Mouse (Mus musculus): Measurements from ENCODE around the gene Slc4a10. TPM values are rescaled to one million over a fixed set of nuclear protein-coding genes. Genes with fewer than 3 reads are reported as not detected.

Slc4a10 gene
- total RNA-seq, 2 experiments from 2014 or later: 0.20 to 1.2 TPM

GRCm38 (mm10) chr2:62341061-62341733 is 294.9 kb downstream of the Slc4a10 start:
- Histone ChIP-seq H3K4me3 (no peak overlapping the region), H3K27ac (no peak overlapping the region)
- no peak for TF ChIP-seq CTCF (IDR thresholded peaks at IDR 0.05)
- no peak for DNase-seq
- intact Hi-C loops (cut with DNase I): no loop called here

GRCm38 (mm10) chr2:62341734-62342128 is 295.5 kb downstream of the Slc4a10 start:
- intact Hi-C loops (cut with DNase I): no loop called here
- H3K4me3 ChIP-seq: no peak overlapping the region
- no peak for TF ChIP-seq CTCF (IDR thresholded peaks at IDR 0.05)
- H3K27ac ChIP-seq: no peak overlapping the region
- DNase-seq: no peak

GRCm38 (mm10) chr2:62344367-62344766 is 298.1 kb downstream of the Slc4a10 start:
- intact Hi-C loops (cut with DNase I): no loop called here
- Histone ChIP-seq H3K4me3 (no peak overlapping the region), H3K27ac (no peak overlapping the region)
- TF ChIP-seq CTCF (IDR thresholded peaks at IDR 0.05): no peak
- no peak for DNase-seq

DNA sequence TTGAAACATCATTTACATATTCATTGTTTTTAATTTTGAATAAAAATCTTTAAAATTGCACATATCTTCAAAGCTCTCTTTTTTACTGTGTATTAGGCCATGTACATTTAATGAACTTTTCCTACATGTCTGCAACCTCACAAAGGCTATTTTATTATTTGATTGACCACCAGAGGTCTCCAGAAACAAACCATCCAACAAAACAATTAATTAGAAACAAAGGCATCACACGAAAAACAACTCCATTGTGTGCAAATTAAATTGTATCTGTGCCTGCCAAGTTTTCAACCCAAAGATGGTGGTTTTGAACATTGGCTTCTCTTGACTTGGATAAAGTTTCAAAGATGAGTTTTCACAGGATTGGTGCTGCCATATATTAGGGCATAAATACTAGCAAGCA is 300.5 kb downstream of the Slc4a10 start:
- intact Hi-C loops (cut with DNase I): loop anchor here (5.0 kb wide), 1 partner anchor 111 kb away; no protein-coding TSS in a partner anchor
- H3K27ac ChIP-seq: no peak overlapping the region
- no peak for DNase-seq
- TF ChIP-seq CTCF (IDR thresholded peaks at IDR 0.05): peak; percentile 46
- no peak overlapping the region for H3K4me3 ChIP-seq

- no peak for TF ChIP-seq CTCF (IDR thresholded peaks at IDR 0.05)
- no peak overlapping the region for H3K4me3 ChIP-seq
- no peak overlapping the region for H3K27ac ChIP-seq
- DNase-seq: no peak
- intact Hi-C loops (cut with DNase I): loop anchor here (5.0 kb wide), 1 partner anchor 110 kb away; no protein-coding TSS in a partner anchor
Observed at GRCm38 (mm10) chr2:62347762-62348161, 301.5 kb downstream of the Slc4a10 start.

DNA sequence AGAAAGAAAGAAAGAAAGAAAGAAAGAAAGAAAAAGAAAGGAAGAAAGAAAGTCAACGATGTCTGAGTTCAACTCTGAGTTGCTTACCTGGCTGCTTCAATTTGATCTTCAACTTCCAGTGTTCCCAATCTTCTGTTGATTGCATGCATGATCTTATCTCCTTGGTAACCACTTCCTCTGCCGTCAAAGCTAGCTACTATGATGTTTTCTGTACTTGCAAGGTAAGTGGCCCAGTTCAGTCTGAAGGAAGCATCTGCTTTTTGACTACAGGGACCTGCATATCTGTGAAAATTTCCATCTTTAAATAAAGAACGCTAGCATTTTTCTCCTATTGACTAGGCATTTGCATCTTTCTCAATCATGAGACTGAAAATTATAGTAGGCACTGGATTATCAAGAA is 305.8 kb downstream of the Slc4a10 start:
- no peak for DNase-seq
- no peak for TF ChIP-seq CTCF (IDR thresholded peaks at IDR 0.05)
- H3K4me3 ChIP-seq: no peak overlapping the region
- H3K27ac ChIP-seq: no peak overlapping the region
- intact Hi-C loops (cut with DNase I): no loop called here

DNA sequence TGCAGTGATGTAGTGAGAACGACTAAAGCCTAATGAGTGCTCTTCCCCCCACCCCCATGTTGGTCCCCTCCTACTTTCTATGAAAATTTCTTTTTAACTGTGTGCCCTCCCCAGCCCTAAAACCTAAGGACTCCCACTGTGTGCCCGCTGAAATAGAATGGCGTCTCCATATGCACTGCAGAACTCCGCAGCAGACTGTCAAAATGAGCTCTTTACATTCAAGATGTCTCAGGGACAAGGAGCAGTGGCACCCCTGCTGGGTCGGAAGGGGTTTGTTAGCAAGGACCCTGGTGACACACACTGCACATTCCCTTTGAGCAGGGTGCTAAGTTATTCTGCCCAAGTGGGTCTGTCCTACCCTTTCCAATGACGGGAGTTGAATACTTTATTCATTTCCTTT is 309.5 kb downstream of the Slc4a10 start:
- DNase-seq: no peak
- no peak overlapping the region for H3K27ac ChIP-seq
- H3K4me3 ChIP-seq: no peak overlapping the region
- no peak for TF ChIP-seq CTCF (IDR thresholded peaks at IDR 0.05)
- intact Hi-C loops (cut with DNase I): no loop called here

DNA sequence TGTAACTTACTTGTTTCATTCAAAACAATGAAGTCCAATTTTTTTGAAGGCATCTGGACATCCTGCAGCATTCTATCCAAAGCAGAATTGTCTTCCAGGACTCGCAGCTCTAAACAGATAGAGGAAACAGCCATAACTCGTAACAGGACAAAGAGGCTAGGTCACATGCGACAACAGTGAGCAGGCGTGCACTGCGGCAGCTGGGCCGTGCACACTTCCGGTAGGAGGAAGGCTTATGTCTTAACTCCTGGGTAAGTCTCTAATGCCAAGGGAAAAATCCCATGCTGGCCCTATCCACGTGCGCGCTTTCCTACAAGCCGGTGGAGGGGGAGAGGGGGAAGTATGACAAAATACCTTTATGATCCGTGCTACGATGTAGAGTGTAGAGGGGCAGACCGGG is 310.3 kb downstream of the Slc4a10 start:
- Histone ChIP-seq H3K4me3 (no peak overlapping the region), H3K27ac (no peak overlapping the region)
- no peak for DNase-seq
- intact Hi-C loops (cut with DNase I): no loop called here
- no peak for TF ChIP-seq CTCF (IDR thresholded peaks at IDR 0.05)

- TF ChIP-seq CTCF (IDR thresholded peaks at IDR 0.05): no peak
- H3K4me3 ChIP-seq: no peak overlapping the region
- intact Hi-C loops (cut with DNase I): no loop called here
- no peak overlapping the region for H3K27ac ChIP-seq
- DNase-seq: no peak
Observed at GRCm38 (mm10) chr2:62357259-62357658, 311.0 kb downstream of the Slc4a10 start.

DNA sequence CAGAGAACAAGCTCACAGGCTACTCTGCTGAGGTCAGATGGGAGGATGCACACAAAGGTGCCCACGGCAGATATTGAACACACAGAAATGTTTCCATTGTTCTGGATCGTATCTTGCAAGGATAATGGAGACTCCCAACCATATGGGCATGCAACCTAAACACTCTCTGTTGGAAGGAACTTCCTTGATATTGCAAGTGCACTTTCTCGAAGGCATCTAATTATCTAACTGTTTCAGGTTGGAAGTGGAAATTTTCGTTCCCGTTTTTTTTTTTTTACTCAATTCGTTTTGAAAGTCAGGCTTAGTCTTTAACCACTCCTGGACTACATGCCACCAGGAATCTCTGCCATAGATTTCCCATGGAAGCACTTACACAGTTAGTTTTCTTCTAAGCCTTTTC is 314.6 kb downstream of the Slc4a10 start:
- intact Hi-C loops (cut with DNase I): no loop called here
- no peak overlapping the region for H3K27ac ChIP-seq
- TF ChIP-seq CTCF (IDR thresholded peaks at IDR 0.05): no peak
- H3K4me3 ChIP-seq: no peak overlapping the region
- DNase-seq: no peak

- H3K4me3 ChIP-seq: no peak overlapping the region
- H3K27ac ChIP-seq: no peak overlapping the region
- TF ChIP-seq CTCF (IDR thresholded peaks at IDR 0.05): no peak
- no peak for DNase-seq
- intact Hi-C loops (cut with DNase I): no loop called here
Observed at GRCm38 (mm10) chr2:62361514-62361913, 315.3 kb downstream of the Slc4a10 start.

GRCm38 (mm10) chr2:62362211-62362610 is 315.9 kb downstream of the Slc4a10 start:
- no peak for TF ChIP-seq CTCF (IDR thresholded peaks at IDR 0.05)
- DNase-seq: no peak
- no peak overlapping the region for H3K27ac ChIP-seq
- H3K4me3 ChIP-seq: no peak overlapping the region
- intact Hi-C loops (cut with DNase I): no loop called here

DNA sequence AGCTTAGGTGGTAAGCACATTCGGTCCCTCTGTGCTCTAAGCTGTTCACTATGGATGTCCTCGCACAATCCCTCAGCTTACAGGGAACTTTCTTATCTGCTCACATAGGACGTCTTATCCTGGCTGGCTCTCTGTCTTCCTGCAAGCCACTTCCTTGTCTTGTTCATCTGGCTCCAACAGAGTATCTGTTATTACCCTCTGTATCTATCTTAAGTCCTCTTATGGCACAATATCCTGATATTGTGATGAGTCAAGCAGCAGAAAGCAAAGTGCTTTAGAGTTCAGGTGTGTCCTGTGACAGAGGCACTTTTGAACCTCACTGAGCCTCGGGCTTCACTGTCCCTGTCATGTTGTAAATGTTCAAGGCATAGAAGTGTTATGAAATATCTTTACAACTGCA is 317.3 kb downstream of the Slc4a10 start:
- no peak for DNase-seq
- no peak for TF ChIP-seq CTCF (IDR thresholded peaks at IDR 0.05)
- Histone ChIP-seq H3K4me3 (no peak overlapping the region), H3K27ac (no peak overlapping the region)
- intact Hi-C loops (cut with DNase I): no loop called here

- TF ChIP-seq CTCF (IDR thresholded peaks at IDR 0.05): no peak
- H3K4me3 ChIP-seq: no peak overlapping the region
- no peak overlapping the region for H3K27ac ChIP-seq
- no peak for DNase-seq
- intact Hi-C loops (cut with DNase I): no loop called here
Observed at GRCm38 (mm10) chr2:62368349-62369053, 322.2 kb downstream of the Slc4a10 start.
